Mouse (Mus musculus) cerebellum, adult 2 months (tissue): ENCODE data around the gene Zp2.

Experiments used
- CTCF ChIP-seq: fragments of 200-500 bp; IDR thresholded peaks from 2 replicates; pipeline ENCODE4 v1.5.1; 2011; ENCODE audit warnings: low read depth, mild to moderate bottlenecking, control low read depth, low read length, moderate library complexity, borderline replicate concordance; ENCODE audit not compliant: insufficient read depth
- POLR2A ChIP-seq: fragments of 200-500 bp; IDR thresholded peaks from 2 replicates; pipeline ENCODE4 v1.6.1; 2011; ENCODE audit warnings: low read length, control low read depth, borderline replicate concordance; ENCODE audit not compliant: insufficient read depth

- TF ChIP-seq POLR2A = no peak
- no peak for TF ChIP-seq CTCF
These were observed 52.1 kb downstream of the Zp2 start for GRCm38 (mm10) chr7:120093033-120093432.
